Mouse (Mus musculus): ENCODE data around the gene Acap1. TPM values are rescaled to one million over a fixed set of nuclear protein-coding genes. Genes with fewer than 3 reads are reported as not detected.

Gene Acap1
- total RNA-seq, 2 experiments from 2014 or later = 0.50 to 0.72 TPM

GRCm38 (mm10) chr11:69910177-69910576, 14.8 kb upstream of the Acap1 start:
- intact Hi-C loops (cut with DNase I) = no loop called here
- no peak for DNase-seq

DNA sequence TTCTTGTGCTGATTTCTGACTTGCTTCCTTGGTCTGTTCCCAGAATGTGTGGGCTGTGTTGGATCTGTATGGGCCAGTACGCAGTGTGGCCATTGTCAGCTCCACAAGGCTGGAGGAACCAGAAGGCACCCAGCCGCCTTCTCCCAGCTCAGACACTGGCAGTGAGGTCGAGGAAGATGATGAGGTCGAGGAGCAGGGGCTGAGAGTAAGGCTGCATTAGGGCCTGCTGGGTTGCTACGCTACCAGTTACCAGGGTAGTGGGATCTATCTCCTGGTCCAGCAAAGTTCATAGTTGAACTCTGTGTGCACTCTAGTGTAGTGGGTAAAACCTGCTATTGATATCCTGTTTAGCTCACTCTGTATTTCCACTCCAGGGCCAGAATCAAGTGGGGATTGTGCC, 13.8 kb upstream of the Acap1 start:
- intact Hi-C loops (cut with DNase I) = no loop called here
- DNase-seq = no peak

DNA sequence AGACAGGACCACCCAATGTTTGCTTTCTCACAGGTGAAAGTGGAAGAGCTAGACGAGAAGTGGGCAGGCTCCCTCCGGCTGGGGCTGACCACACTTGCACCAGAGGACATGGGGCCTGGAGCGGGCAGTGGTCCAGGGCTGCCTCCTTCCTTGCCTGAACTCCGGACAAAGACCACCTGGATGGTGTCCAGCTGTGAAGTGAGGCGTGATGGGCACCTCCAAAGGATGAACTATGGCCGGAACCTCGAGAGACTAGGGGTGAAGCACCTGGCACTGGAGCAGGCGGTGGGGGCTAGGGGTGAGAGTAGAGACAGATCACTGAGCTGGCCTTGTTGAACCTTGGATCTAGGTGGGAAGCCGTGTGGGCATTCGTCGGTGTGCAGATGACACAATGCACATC, 13.3 kb upstream of the Acap1 start:
- intact Hi-C loops (cut with DNase I) = no loop called here
- DNase-seq = no peak

GRCm38 (mm10) chr11:69904311-69904710, 9.0 kb upstream of the Acap1 start:
- intact Hi-C loops (cut with DNase I) = no loop called here
- no peak for DNase-seq

GRCm38 (mm10) chr11:69902972-69903371, 7.6 kb upstream of the Acap1 start:
- intact Hi-C loops (cut with DNase I) = no loop called here
- no peak for DNase-seq

GRCm38 (mm10) chr11:69901993-69902392, 6.7 kb upstream of the Acap1 start:
- DNase-seq = no peak
- intact Hi-C loops (cut with DNase I) = no loop called here

DNA sequence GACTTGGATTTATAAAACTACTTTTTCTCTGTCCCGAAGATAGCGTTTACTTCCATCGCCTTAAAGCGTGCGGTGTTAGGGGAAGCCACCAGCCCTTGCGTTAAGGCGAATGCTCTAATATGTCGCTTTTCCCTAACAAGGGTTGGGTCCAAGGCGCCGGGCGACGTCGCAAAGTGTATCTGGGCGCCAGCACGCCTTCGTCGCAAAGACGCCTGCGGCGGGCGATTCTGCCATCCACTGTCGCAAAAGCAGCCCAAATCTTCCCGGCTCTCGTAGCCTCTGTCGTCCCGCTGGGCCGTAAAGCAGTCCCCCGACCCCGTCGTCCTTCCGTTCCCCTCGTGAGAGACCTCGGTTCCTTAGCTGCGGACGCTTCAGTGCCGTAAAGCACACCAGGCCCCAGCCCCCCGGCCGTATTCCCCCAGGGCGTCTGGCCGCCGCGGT, 6.1 kb upstream of the Acap1 start:
- intact Hi-C loops (cut with DNase I) = no loop called here
- DNase-seq = peak; percentile 97

- intact Hi-C loops (cut with DNase I) = no loop called here
- DNase-seq = peak; percentile 91
Measured at GRCm38 (mm10) chr11:69900471-69901405, 5.4 kb upstream of the Acap1 start, which contains the start of the genes 2810408A11Rik and Neurl4. TSS of gene 2810408A11Rik (minus strand) at chr11:69900987. TSS of gene Neurl4 (plus strand) at chr11:69901072.

DNA sequence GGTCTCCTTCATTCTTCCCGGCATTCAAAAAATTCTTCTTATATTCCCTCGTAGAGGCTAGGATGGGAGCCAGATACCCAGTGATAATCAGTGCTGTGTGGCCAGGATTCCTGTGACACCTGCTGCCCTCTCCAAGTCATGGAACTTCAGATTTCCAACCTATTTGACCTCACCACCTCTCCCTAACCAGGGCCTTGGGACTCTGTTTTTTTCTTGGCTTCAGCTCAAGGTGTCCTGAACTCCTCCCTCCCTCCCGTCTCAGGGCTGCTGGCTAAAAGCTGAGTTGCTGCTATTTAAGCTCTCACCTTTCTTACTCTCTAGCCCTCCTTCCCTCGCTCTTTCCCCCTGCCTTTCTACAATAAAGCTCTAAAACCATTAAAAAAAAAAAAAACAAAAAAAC, 4.5 kb upstream of the Acap1 start:
- no peak for DNase-seq
- intact Hi-C loops (cut with DNase I) = no loop called here

GRCm38 (mm10) chr11:69894671-69895070, 668 bp downstream of the Acap1 start:
- intact Hi-C loops (cut with DNase I) = no loop called here
- no peak for DNase-seq

GRCm38 (mm10) chr11:69891482-69891881, 3.9 kb downstream of the Acap1 start:
- intact Hi-C loops (cut with DNase I) = no loop called here
- DNase-seq = peak; percentile 50

DNA sequence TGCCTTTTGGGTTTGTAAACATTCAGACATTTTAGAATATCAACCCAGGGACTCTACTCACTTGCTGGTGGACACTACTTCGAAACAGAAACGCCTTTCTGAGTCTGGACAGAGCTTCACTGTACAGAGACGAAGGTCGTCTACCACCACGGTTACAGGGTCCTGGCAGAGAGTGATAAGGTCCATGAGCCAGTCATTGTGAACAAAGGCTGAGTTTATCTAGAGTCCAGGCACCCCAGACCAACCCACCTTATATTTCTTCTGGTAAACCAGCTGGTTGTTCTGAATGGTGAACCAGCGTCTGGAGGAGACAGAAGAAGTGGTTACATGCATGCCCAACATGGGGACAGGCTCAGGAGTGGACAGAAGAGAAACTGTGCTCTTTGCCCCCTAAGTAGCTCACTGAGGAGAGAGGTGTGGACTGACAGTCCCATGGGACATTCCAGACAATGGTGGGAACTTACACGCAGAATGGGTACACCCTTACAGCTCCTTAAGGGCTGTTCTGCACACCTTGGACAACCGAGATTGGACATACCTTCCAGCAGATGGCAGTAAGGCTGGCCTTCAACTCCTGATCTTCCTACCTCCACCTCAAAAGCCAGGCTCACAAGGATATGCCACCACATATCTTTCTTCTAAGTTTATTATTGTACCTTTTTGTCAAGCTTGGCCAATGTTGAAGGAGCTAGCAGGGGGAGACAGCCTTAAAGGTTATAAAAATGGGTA, 8.3 kb downstream of the Acap1 start:
- DNase-seq = no peak
- intact Hi-C loops (cut with DNase I) = no loop called here

DNA sequence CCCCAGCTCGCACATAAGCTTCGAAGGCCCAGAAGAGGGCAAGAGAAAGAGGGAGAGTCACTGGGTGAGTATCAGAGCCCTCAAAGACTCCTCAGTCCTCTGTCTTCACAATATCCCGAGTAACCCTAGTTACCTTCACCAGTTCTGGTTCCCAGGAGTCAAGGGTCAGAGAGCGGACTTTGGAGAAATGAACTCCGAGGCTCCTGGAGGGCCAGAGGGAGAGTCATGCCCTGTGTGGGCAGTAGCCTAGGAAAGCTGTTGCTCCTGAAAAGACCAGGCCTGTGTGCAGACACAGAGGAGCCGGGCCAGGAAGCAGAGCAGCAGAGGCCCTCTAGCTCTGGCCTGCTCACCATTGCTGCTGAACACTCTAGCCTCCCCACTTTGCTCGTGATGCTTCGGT, 10.7 kb downstream of the Acap1 start:
- intact Hi-C loops (cut with DNase I) = no loop called here
- no peak for DNase-seq

GRCm38 (mm10) chr11:69884240-69884639, 11.1 kb downstream of the Acap1 start:
- intact Hi-C loops (cut with DNase I) = no loop called here
- DNase-seq = no peak

GRCm38 (mm10) chr11:69883527-69884151, 11.7 kb downstream of the Acap1 start:
- intact Hi-C loops (cut with DNase I) = no loop called here
- DNase-seq = no peak

DNA sequence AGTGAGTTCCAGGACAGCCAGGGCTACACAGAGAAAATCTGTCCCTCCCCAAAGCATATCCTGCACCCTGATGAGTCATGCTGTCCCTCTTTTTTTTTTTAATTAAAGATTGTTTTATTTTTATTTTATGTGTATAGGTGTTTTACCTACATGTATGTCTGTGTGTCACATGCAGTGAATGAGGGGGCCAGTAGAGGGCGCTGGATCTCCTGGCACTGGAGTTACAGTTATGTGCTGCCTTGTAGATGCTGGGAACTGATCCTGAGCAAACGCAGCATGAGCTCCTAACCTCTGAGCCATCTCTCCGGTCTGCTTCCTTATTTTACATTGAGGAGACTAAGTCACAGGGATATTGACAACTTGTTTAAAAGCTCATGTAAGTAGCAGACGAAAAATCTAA, 12.3 kb downstream of the Acap1 start:
- DNase-seq = no peak
- intact Hi-C loops (cut with DNase I) = no loop called here

- intact Hi-C loops (cut with DNase I) = no loop called here
- no peak for DNase-seq
Measured at GRCm38 (mm10) chr11:69881787-69882670, 13.3 kb downstream of the Acap1 start.

DNA sequence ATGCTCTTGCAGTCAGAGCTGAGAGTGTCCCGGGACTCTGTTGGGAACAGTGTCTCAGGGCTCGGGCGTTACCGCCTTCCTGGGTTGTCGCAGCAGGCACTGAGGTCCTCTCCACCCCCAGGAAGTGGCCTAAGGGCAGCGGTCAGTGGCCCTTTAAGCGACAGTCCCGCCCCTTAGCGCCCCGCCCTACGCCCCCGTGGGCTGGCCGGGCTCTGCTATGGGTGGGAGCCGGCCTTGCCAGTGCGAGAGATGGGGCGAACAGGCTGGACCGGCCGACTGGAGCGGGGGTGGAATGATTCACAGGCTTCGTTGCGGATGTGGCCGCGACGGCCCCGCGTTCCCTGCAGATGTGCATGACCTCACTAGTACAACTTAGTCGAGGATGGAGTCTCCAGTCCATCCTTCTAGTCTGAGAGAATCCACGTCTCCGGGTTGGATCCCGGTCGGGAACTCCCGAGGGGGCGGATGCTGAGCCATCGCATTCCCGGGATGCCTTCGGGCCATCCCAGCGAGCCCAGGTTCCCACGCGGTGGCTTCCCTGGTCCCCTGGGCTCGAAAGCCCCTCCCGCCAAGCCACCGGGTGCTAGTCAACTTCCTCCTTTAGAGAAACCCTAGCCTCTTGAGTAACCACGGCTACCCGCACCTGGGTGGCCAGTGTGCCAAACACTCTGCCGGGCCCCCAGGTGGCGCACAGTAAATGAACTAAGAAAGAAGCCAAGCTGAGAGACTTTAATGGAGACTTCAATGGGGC, 14.3 kb downstream of the Acap1 start, which contains the start of gene Kctd11:
Kctd11 (minus strand) TSS at position 554 of the 751 bp plus-strand sequence.
- intact Hi-C loops (cut with DNase I) = no loop called here

GRCm38 (mm10) chr11:69880506-69880852, 14.9 kb downstream of the Acap1 start:
- peak; percentile 60 for DNase-seq
- intact Hi-C loops (cut with DNase I) = no loop called here

More for the DNA sequence above, 14.3 kb downstream of the Acap1 start, which contains the start of gene Kctd11:
- DNase-seq = peak; percentile 75

Data from left cerebral cortex, postnatal 4 days (tissue).